Comparison of ENCODE assay signal across 1 mouse cellular context in the genomic region with DNA sequence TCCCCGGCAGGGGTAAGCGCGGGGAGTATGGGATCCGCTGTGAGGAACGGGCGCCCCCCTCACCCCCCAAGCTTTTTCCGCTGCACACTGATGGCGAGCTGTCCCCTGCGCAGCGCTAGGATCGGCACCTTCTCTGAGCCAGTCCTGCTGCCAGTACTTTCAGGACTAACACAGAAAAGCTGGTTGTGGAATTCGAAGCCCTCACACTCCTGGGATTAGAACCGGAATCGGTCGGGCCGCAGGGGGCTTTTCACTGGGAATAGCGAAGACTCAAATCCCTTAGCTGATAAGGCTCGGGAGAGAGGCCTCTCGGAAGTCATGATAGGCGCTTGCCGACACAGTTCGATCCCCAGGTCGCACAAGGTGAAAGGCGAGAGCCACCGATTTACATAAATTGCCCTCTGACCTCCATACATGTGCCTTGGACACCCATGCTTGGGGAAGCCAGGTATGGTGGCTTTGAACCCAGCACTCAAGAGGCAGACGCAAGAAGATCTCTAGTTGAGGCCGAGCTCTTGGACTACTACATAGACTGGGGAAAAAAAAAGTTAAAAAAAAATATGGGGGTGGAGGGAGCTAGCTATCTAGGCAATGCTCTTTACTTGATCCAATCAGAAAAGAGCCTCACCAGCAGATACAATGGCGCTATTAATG.
TF ChIP-seq lines count a peak whose summit lies in the region.

No protein-coding gene starts in this region.

TF ChIP-seq in ES-E14, 5 proteins besides CTCF, POLR2A, EP300 and RAD21:
- TF ChIP-seq MAFK (IDR thresholded peaks at IDR 0.05; ENCODE audit: insufficient read depth, low read depth, low read length), result no peak
- TF ChIP-seq HCFC1 (IDR thresholded peaks at IDR 0.05; ENCODE audit: borderline replicate concordance, insufficient read depth, low read length), result no peak
- TF ChIP-seq ZC3H11A (IDR thresholded peaks at IDR 0.05; ENCODE audit: borderline replicate concordance, low read depth, low read length), result no peak
- TF ChIP-seq ZNF384 (IDR thresholded peaks at IDR 0.05; ENCODE audit: low read depth, low read length), result no peak
- TF ChIP-seq CHD2 (IDR thresholded peaks at IDR 0.05; ENCODE audit: low read depth, low read length), result no peak
